Mouse (Mus musculus): ENCODE results near the gene 9930111J21Rik2.
"Not testable (repeated sequence)": the region's sequence is repeated elsewhere in the genome, so short reads cannot be mapped to it uniquely, and the experiment has no call there.

The 9930111J21Rik2 gene

DNA sequence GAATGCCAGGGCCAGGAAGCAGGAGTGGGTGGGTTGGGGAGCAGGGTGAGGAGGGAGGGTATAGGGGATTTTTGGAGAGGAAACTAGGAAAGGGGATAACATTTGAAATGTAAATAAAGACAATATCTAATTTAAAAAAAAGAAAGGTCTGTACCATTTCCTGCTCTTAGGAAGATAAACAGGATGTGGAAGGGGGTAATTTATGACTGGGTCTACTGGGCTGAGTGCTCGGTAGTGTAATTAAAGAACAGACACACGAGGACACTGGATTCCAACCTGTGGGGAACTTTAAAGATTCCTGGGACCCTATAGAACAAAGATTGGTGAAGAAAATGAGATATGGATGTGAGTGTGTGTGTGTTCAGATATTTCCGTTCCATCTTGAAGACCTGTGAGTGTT is 68.2 kb downstream of the 9930111J21Rik2 start:
- CTCF ChIA-PET, POLR2A ChIA-PET: not testable (repeated sequence)

GRCm38 (mm10) chr11:48980052-48980451 is 71.0 kb downstream of the 9930111J21Rik2 start:
- POLR2A ChIA-PET, CTCF ChIA-PET: not testable (repeated sequence)

- CTCF ChIA-PET, POLR2A ChIA-PET: not testable (repeated sequence)
Observed at GRCm38 (mm10) chr11:48979251-48979650, 71.8 kb downstream of the 9930111J21Rik2 start, which contains the start of gene 9930111J21Rik1. 9930111J21Rik1 (minus strand) TSS chr11:48979398.

- POLR2A ChIA-PET, CTCF ChIA-PET: not testable (repeated sequence)
Observed at GRCm38 (mm10) chr11:48978240-48978939, 72.7 kb downstream of the 9930111J21Rik2 start, which contains the start of gene Olfr56. Olfr56 (plus strand) TSS chr11:48978889.

GRCm38 (mm10) chr11:48974686-48975085 is 76.4 kb downstream of the 9930111J21Rik2 start:
- CTCF ChIA-PET, POLR2A ChIA-PET: not testable (repeated sequence)
